Mouse (Mus musculus) liver, embryonic 13.5 days (tissue): Measurements from ENCODE around the gene Rnf123. TPM values are rescaled to one million over a fixed set of nuclear protein-coding genes. Genes with fewer than 3 reads are reported as not detected.

ENCODE experiments used
- ATAC-seq: fragments of 200-750 bp; cut with Nextera tagmentation; 2 replicates; pipeline ENCODE4 v1.8.0; 2017; ENCODE audit warnings: low read depth, mild to moderate bottlenecking, moderate number of reproducible peaks, moderate library complexity
- DNase-seq: peaks from one replicate; pipeline ENCODE4 v3.0.0; 2022
- H3K27ac ChIP-seq: fragments of 300-500 bp; sonication (generic); 2 replicates; pipeline ENCODE4 v1.5.1; 2015; ENCODE audit warnings: moderate library complexity, mild to moderate bottlenecking, inconsistent platforms
- H3K27me3 ChIP-seq: fragments of 300-500 bp; sonication (generic); 2 replicates; pipeline ENCODE4 v1.6.1; 2015; ENCODE audit warnings: mild to moderate bottlenecking, inconsistent platforms
- H3K36me3 ChIP-seq: fragments of 300-500 bp; sonication (generic); 2 replicates; pipeline ENCODE4 v1.6.1; 2015; ENCODE audit warnings: mild to moderate bottlenecking, inconsistent platforms
- H3K4me1 ChIP-seq: fragments of 300-500 bp; sonication (generic); replicated peaks from 2 replicates; pipeline ENCODE4 v1.6.1; 2015; ENCODE audit warnings: inconsistent platforms
- H3K4me2 ChIP-seq: fragments of 300-500 bp; sonication (generic); 2 replicates; pipeline ENCODE4 v1.6.1; 2015; ENCODE audit warnings: inconsistent platforms, mild to moderate bottlenecking, moderate library complexity
- H3K4me3 ChIP-seq: fragments of 300-500 bp; sonication (generic); replicated peaks from 2 replicates; pipeline ENCODE4 v1.5.1; 2015; ENCODE audit warnings: mild to moderate bottlenecking, inconsistent platforms
- H3K9ac ChIP-seq: fragments of 300-500 bp; sonication (generic); 2 replicates; pipeline ENCODE4 v1.6.1; 2015; ENCODE audit warnings: mild to moderate bottlenecking, inconsistent platforms
- H3K9me3 ChIP-seq: fragments of 300-500 bp; sonication (generic); replicated peaks from 2 replicates; pipeline ENCODE4 v1.6.1; 2016; ENCODE audit warnings: inconsistent platforms
- WGBS: fragments of 180-500 bp; shearing (Covaris S2); methylation state at CpG from one replicate; pipeline ENCODE4 v1.1.7; 2015; ENCODE audit not compliant: insufficient replicate concordance; 5-methylcytosine and 5-hydroxymethylcytosine counted together
- polyA plus RNA-seq: library from polyadenylated mRNA; unstranded; fragments of >200 nt; fragmentation: Nextera tagmentation; extraction: Ambion mirVana; gene quantifications from 2 replicates; pipeline ENCODE4 v1.2.1, GENCODE M21; 2015

The Rnf123 gene
- polyA plus RNA-seq, 1 experiment from 2014 or later, result 80.8 TPM

DNA sequence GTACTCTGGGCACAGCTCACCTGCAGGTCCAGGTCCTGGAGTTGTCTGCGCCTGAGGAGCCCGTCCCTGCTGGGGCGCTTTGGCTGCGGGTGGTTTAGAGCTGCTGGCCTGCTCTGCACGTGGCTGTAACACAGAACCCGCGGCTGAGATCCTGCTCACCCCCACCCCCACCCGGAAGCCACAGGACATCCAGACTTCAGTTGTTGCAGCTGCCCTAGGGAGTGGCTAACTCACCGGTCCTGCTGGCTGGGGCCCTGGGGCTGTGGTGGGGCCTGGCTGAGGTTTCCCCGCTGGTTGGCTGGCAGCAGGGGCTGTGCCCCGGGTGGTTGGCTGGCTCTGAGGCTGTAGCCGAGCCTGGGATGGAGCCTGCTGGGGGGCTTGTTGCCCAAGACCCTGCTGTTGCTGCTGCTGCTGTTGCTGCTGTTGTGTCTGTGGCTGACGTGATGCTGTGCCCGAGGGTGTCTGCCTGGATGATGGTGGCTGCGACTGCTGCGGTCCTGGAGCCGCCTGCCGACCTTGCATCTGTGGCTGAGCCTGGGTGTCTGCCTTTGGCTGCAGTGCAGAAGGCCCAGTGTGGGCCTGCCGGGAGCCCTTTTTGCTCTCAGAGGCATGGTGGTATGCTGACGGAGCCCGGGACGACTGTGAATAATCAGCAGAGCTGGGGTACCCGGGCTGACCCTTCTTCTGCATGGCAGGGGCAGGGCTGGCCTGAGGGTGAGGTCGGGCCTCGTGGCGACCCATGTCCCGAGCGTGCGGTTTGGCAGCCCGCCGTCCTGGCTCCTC is 21.8 kb upstream of the Rnf123 start:
- Histone ChIP-seq H3K4me1 (peaks cover 72% of the 10 kb centered on the region), H3K4me2 (peak overlapping the region; percentile 72), H3K9me3 (no peaks in the 10 kb centered on the region), H3K9ac (peak overlapping the region; percentile 75), H3K4me3 (peak overlapping the region; percentile 49), H3K36me3 (peaks cover 26% of the 10 kb centered on the region), H3K27me3 (peaks cover 6% of the 10 kb centered on the region), H3K27ac (peak overlapping the region; percentile 71)
- ATAC-seq, result peak; percentile 83
- 36% methylated on average over 31 of the region's 31 CpGs for WGBS
- peak; percentile 58 for DNase-seq

DNA sequence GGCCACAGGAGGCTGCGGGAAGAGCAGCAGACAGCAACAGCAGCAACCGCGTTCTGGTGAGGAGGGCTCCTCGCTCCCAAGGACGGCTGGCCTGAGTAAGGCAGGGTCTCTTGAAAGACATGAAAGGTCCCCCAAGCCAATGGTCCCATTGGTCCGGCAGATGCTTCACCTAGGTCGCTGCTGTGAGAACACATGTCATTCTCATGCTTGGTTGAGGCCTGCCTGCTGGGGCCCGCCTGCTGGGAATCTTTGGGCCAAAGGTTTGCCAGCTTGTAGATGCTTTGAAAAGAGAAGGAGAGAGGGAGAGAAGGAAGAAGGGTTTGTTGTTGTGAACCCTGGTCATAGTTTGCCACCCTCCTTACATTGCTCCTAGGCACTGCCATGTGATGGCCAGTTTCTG is 16.5 kb upstream of the Rnf123 start:
- peaks cover 76% of the 10 kb centered on the region for H3K4me1 ChIP-seq
- H3K36me3 ChIP-seq, result peaks cover 51% of the 10 kb centered on the region
- H3K4me3 ChIP-seq, result no peak overlapping the region
- H3K27ac ChIP-seq, result peak overlapping the region; percentile 100
- H3K9me3 ChIP-seq, result no peaks in the 10 kb centered on the region
- no peak for DNase-seq
- no peak overlapping the region for H3K4me2 ChIP-seq
- no peaks in the 10 kb centered on the region for H3K27me3 ChIP-seq
- 87% methylated on average over 8 of the region's 8 CpGs for WGBS
- 0 out of 2 replicates have a peak overlapping the region, but pooled peaks have one; percentile 98 for H3K9ac ChIP-seq
- ATAC-seq, result no peak

DNA sequence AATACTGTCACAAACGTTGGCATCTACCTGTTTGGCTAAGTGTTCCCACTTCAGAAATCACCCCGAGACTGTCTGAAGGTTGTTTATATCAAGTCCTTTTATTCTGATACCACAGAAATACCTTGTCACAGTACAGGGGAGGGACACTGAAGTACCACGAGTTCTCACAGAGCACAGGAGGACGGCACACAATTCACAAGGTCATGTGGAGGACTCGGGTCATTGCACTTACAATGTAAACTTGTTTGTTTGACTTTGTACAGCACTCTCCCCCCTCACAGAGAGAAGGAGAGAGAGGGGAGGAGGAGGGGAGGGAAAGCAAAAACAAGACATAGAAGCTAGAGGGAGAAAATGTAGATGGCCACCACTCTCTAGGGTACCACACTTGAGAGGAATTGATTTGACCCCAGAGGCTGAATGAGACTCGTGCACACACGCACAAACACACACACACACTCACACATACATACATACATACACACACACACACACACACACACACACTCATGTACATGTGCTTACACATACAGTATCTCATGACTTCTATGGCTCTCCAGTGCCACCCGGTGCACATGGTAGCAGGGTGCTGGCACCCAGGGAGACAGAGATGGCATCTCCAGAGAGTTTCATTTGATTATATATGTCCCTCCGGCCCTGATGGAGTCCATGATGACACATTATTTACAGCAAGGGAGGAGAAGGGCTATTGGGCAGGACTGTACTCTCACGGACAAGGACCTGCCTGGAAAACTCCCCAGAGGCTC is 13.0 kb upstream of the Rnf123 start:
- 43% methylated on average over 10 of the region's 10 CpGs for WGBS
- H3K4me2 ChIP-seq, result peak overlapping the region; percentile 92
- H3K4me1 ChIP-seq, result peaks cover 68% of the 10 kb centered on the region
- peak overlapping the region; percentile 100 for H3K27ac ChIP-seq
- DNase-seq (no peak), ATAC-seq (no peak)
- H3K4me3 ChIP-seq, result peak overlapping the region; percentile 95
- peaks cover 52% of the 10 kb centered on the region for H3K36me3 ChIP-seq
- no peaks in the 10 kb centered on the region for H3K27me3 ChIP-seq
- no peaks in the 10 kb centered on the region for H3K9me3 ChIP-seq
- peak overlapping the region; percentile 98 for H3K9ac ChIP-seq

GRCm38 (mm10) chr9:108095518-108095917 is 12.4 kb upstream of the Rnf123 start:
- Histone ChIP-seq H3K4me2 (peak overlapping the region; percentile 92), H3K36me3 (peaks cover 52% of the 10 kb centered on the region), H3K9me3 (no peaks in the 10 kb centered on the region), H3K4me1 (peaks cover 71% of the 10 kb centered on the region), H3K27me3 (no peaks in the 10 kb centered on the region), H3K27ac (peak overlapping the region; percentile 100), H3K4me3 (peak overlapping the region; percentile 95), H3K9ac (peak overlapping the region; percentile 98)
- DNase-seq (peak; percentile 72), ATAC-seq (peak; percentile 2; the same call in 1 of the 2 replicates)
- WGBS, result 3% methylated on average over 3 of the region's 3 CpGs

- peak overlapping the region; percentile 100 for H3K27ac ChIP-seq
- H3K9ac ChIP-seq, result peak overlapping the region; percentile 98
- no peaks in the 10 kb centered on the region for H3K27me3 ChIP-seq
- peaks cover 75% of the 10 kb centered on the region for H3K4me1 ChIP-seq
- no peaks in the 10 kb centered on the region for H3K9me3 ChIP-seq
- H3K4me2 ChIP-seq, result peak overlapping the region; percentile 92
- WGBS, result under 1% methylated on average over 16 of the region's 16 CpGs
- ATAC-seq, result peak; percentile 86
- peak; percentile 93 for DNase-seq
- peaks cover 57% of the 10 kb centered on the region for H3K36me3 ChIP-seq
- peak overlapping the region; percentile 95 for H3K4me3 ChIP-seq
Measured at GRCm38 (mm10) chr9:108094998-108095411, 11.9 kb upstream of the Rnf123 start.

- H3K27ac ChIP-seq, result peak within 1 kb of the TSS; percentile 100
- H3K36me3 ChIP-seq, result peaks cover 57% of the 10 kb centered on the region
- WGBS, result under 1% methylated on average over 52 of the region's 52 CpGs
- no peaks in the 10 kb centered on the region for H3K27me3 ChIP-seq
- H3K9ac ChIP-seq, result peak within 1 kb of the TSS; percentile 98
- peak within 1 kb of the TSS; percentile 92 for H3K4me2 ChIP-seq
- no peaks in the 10 kb centered on the region for H3K9me3 ChIP-seq
- H3K4me3 ChIP-seq, result peak within 1 kb of the TSS; percentile 95
- DNase-seq (peak; percentile 99), ATAC-seq (peak; percentile 82)
- peaks cover 71% of the 10 kb centered on the region for H3K4me1 ChIP-seq
Measured at GRCm38 (mm10) chr9:108094184-108094941, 11.2 kb upstream of the Rnf123 start, which contains the start of gene Apeh. Gene Apeh, minus strand, starts transcription at chr9:108094606.

GRCm38 (mm10) chr9:108093586-108093985 is 10.4 kb upstream of the Rnf123 start:
- Histone ChIP-seq H3K27me3 (no peaks in the 10 kb centered on the region), H3K9me3 (no peaks in the 10 kb centered on the region), H3K4me2 (peak overlapping the region; percentile 92), H3K36me3 (peaks cover 58% of the 10 kb centered on the region), H3K4me1 (peaks cover 68% of the 10 kb centered on the region), H3K4me3 (peak overlapping the region; percentile 95), H3K27ac (peak overlapping the region; percentile 100), H3K9ac (peak overlapping the region; percentile 98)
- no peak for ATAC-seq
- 55% methylated on average over 10 of the region's 10 CpGs for WGBS
- DNase-seq, result no peak

GRCm38 (mm10) chr9:108090611-108091120 is 7.5 kb upstream of the Rnf123 start:
- DNase-seq (no peak), ATAC-seq (no peak)
- H3K4me2 ChIP-seq, result no peak overlapping the region
- peaks cover 75% of the 10 kb centered on the region for H3K36me3 ChIP-seq
- peak overlapping the region; percentile 45; the same call in 1 of the 2 replicates for H3K27ac ChIP-seq
- H3K4me1 ChIP-seq, result peaks cover 65% of the 10 kb centered on the region
- WGBS, result 93% methylated on average over 7 of the region's 7 CpGs
- no peaks in the 10 kb centered on the region for H3K27me3 ChIP-seq
- H3K4me3 ChIP-seq, result no peak overlapping the region
- H3K9ac ChIP-seq, result no peak overlapping the region
- no peaks in the 10 kb centered on the region for H3K9me3 ChIP-seq

DNA sequence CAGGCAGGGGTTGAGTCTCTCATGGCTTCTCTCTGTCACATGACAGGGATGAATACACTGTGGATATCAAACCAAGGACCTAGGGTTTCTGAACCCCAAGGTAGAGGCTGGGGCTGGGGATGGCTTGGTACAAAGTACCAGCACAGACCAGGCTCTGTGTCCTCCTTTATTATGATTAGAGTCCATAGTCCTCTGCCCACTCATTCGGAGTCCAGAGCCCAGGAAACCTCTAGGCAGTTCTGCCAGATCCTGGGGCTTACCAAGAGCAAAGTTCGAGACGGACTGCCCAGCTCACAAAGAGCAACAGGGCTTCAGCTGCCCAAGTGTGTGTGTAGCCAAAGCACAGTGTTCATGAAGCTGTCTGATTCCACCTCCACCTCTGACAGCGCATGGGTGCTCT is 2.1 kb upstream of the Rnf123 start:
- H3K4me2 ChIP-seq, result peak overlapping the region; percentile 91
- peak overlapping the region; percentile 99 for H3K9ac ChIP-seq
- peaks cover 81% of the 10 kb centered on the region for H3K36me3 ChIP-seq
- ATAC-seq, result no peak
- WGBS, result 94% methylated on average over 4 of the region's 4 CpGs
- H3K27ac ChIP-seq, result peak overlapping the region; percentile 100
- DNase-seq, result no peak
- H3K27me3 ChIP-seq, result peaks cover 10% of the 10 kb centered on the region; the same call in 1 of the 2 replicates
- peak overlapping the region; percentile 16; the same call in 1 of the 2 replicates for H3K4me3 ChIP-seq
- peaks cover 86% of the 10 kb centered on the region for H3K4me1 ChIP-seq
- H3K9me3 ChIP-seq, result no peaks in the 10 kb centered on the region

DNA sequence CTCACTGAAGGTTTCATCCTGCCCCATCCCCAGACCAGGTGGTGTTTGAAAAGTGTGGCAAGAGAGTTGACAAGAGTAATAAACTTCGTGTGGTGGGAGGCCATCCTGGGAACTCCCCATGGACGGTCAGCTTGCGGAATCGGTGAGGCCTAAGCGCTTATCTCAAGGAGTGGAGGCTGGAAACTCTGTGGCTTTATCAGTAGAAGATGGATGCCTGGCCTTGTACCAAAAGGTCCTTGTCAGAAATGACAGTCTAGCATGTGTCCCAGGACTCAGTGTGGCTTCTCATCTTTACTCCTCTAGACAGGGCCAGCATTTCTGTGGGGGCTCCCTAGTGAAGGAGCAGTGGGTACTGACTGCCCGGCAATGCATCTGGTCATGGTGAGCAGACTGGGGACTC is 415 bp upstream of the Rnf123 start:
- Histone ChIP-seq H3K9ac (peak overlapping the region; percentile 99), H3K4me2 (peak overlapping the region; percentile 91), H3K27me3 (peaks cover 10% of the 10 kb centered on the region; the same call in 1 of the 2 replicates), H3K36me3 (peaks cover 64% of the 10 kb centered on the region), H3K9me3 (no peaks in the 10 kb centered on the region), H3K27ac (peak overlapping the region; percentile 100), H3K4me3 (peak overlapping the region; percentile 41), H3K4me1 (peaks cover 89% of the 10 kb centered on the region)
- DNase-seq (peak; percentile 38), ATAC-seq (peak; percentile 3)
- WGBS, result 39% methylated on average over 6 of the region's 6 CpGs
